In the genomic region with DNA sequence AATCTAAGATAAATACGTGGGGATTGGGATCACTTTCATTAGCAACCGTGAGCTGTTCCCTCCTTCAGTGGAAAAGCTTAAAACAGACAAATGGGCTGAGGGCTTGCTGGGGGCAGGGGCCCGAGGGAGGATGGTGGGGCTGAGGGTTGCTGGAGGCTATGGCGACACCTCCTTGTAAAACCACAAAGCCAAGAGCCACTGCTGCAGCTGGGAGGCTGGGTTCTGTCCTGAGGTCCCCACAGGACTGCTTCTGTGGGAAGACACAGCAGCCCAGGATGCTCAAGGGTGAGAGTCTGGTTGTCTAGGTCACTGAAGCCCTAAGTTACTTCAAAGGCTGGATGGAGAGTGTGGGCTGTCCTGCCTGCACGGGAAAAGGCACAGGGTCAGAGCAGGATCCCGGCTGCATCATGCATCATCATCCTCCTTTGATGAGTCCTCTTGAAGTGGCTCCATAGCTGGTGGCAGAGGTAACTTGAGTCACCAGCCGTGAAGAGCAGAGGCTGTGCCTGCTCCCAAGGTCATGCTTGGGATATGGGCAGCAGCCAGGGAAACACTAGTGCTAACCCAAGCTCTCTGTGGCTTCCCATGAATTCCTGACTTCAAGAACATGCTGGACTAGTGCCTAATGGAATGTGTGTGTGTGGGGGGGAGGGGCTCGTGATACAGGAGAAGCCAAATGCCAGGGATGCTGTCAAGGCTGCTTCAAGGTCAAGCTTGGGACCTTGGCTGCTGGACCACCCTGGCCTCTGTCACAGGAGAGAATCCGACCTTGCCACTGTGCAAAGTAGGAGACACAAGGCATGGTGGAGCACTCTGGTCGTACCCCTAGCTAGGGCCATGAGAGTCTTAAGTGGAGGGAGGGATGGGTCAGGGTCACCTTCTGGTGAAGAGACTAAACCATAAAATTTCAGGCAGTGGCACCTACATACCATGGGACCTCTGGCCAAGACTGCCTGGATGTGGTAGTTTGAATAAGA, we compare ENCODE assay signal across 8 mouse cellular contexts. TPM values are rescaled to one million over a fixed set of nuclear protein-coding genes. Genes with fewer than 3 reads are reported as not detected.
DNase-seq lines count a peak whose midpoint lies in the region; ATAC-seq lines count a peak whose summit lies in the region.
"Had no signal": no experiment of that assay in that cellular context is flagged by ENCODE, and none has a peak within 500 bp of the region (broad histone marks: within the 10 kb centered on the region; RNA-seq: fewer than 3 reads in every experiment).

No protein-coding gene starts in this region.

- peaks cover 25% of the 10 kb centered on the region for H3K4me1 ChIP-seq in embryonic facial prominence, embryonic 10.5 days
- peaks cover 12% of the 10 kb centered on the region; the same call in 1 of the 2 replicates for H3K4me1 ChIP-seq in hindbrain, embryonic 14.5 days (replicated peaks; ENCODE audit: control insufficient read depth, insufficient read depth, low read length)
- H3K4me1 ChIP-seq in midbrain, embryonic 13.5 days (replicated peaks) = peaks cover 23% of the 10 kb centered on the region

- H3K27me3 ChIP-seq in embryonic facial prominence, embryonic 10.5 days (replicated peaks; ENCODE audit: low read depth, poor library complexity, severe bottlenecking) = peaks cover 17% of the 10 kb centered on the region; the same call in 1 of the 2 replicates
- no peaks in the 10 kb centered on the region for H3K27me3 ChIP-seq in hindbrain, embryonic 14.5 days (ENCODE audit: control insufficient read depth, insufficient read depth, low read length)
- no peaks in the 10 kb centered on the region for H3K27me3 ChIP-seq in midbrain, embryonic 13.5 days

- peak overlapping the region; percentile 34 for H3K4me2 ChIP-seq in hindbrain, embryonic 14.5 days (replicated peaks)
- peak overlapping the region; percentile 28 for H3K4me2 ChIP-seq in midbrain, embryonic 13.5 days (replicated peaks)

- peak; percentile 40; the same call in 1 of the 2 replicates for ATAC-seq in hindbrain, embryonic 14.5 days (ENCODE audit: low FRiP score)
- ATAC-seq in midbrain, embryonic 13.5 days = peak; percentile 59

- H3K9ac ChIP-seq in hindbrain, embryonic 14.5 days = no peak overlapping the region
- no peak overlapping the region for H3K9ac ChIP-seq in midbrain, embryonic 13.5 days (replicated peaks)

- peak overlapping the region; percentile 55; the same call in 1 of the 2 replicates for H3K27ac ChIP-seq in embryonic facial prominence, embryonic 10.5 days (replicated peaks)
- no peak overlapping the region for H3K27ac ChIP-seq in hindbrain, embryonic 14.5 days
- 0 out of 2 replicates have a peak overlapping the region, but pooled peaks have one; percentile 35 for H3K27ac ChIP-seq in midbrain, embryonic 13.5 days

- no peaks in the 10 kb centered on the region for H3K36me3 ChIP-seq in embryonic facial prominence, embryonic 10.5 days (replicated peaks)
- H3K36me3 ChIP-seq in hindbrain, embryonic 14.5 days (replicated peaks; ENCODE audit: control insufficient read depth, insufficient read depth) = no peaks in the 10 kb centered on the region
- H3K36me3 ChIP-seq in midbrain, embryonic 13.5 days = no peaks in the 10 kb centered on the region

- no peaks in the 10 kb centered on the region for H3K9me3 ChIP-seq in embryonic facial prominence, embryonic 10.5 days
- no peaks in the 10 kb centered on the region for H3K9me3 ChIP-seq in hindbrain, embryonic 14.5 days (ENCODE audit: control insufficient read depth, low read length)
- no peaks in the 10 kb centered on the region for H3K9me3 ChIP-seq in midbrain, embryonic 13.5 days

- DNase-seq in adrenal gland, adult 8-10 months = peak; percentile 24
- DNase-seq in embryonic facial prominence, embryonic 10.5 days (ENCODE audit: low spot score) = peak; percentile 32
- no peak for DNase-seq in hindbrain, embryonic 14.5 days (ENCODE audit: low spot score)
- DNase-seq in right cerebral cortex, adult 2 months (ENCODE audit: low spot score in 2 of 2) = no peak
- no peak for DNase-seq in frontal cortex, postnatal 36 days (ENCODE audit: low spot score in 2 of 2)
- no peak for DNase-seq in spleen, adult 12 weeks (ENCODE audit: low spot score)

- WGBS in embryonic facial prominence, embryonic 10.5 days = 29% methylated on average over 10 of the region's 10 CpGs
- 41% methylated on average over 10 of the region's 10 CpGs for WGBS in hindbrain, embryonic 14.5 days
- WGBS in midbrain, embryonic 13.5 days = 29% methylated on average over 10 of the region's 10 CpGs

- 0 out of 2 replicates have a peak overlapping the region, but pooled peaks have one; percentile 41 for H3K4me3 ChIP-seq in embryonic facial prominence, embryonic 10.5 days
- no peak overlapping the region for H3K4me3 ChIP-seq in hindbrain, embryonic 14.5 days (replicated peaks; ENCODE audit: low read length)
- H3K4me3 ChIP-seq in midbrain, embryonic 13.5 days (replicated peaks) = no peak overlapping the region

RNA-seq across cellular contexts. Expression of gene Edar, which starts 22.7 kb away (rescaled TPM):
- 1 to 10 TPM in 2 of 4 experiments, under 1 TPM in 2; 0.15 to 2.5 (median 1.1) TPM for total RNA-seq in adrenal gland, adult 8-10 months (2022)
- polyA plus RNA-seq in embryonic facial prominence, embryonic 10.5 days (2016; fragmentation: Nextera tagmentation; extraction: Ambion mirVana) = 0.38 and 0.57 TPM in 2 replicates
- 0.24 and 0.25 TPM in 2 replicates for polyA plus RNA-seq in hindbrain, embryonic 14.5 days (2014; fragmentation: Nextera tagmentation; extraction: Ambion mirVana)
- 0.17 and 0.27 TPM in 2 replicates for polyA plus RNA-seq in midbrain, embryonic 13.5 days (2015; fragmentation: Nextera tagmentation; extraction: Ambion mirVana)
- total RNA-seq: neutrophil, adult 5-6 weeks had no signal

Comparison
In these comparisons a context has a peak if more than half of its experiments do, and no peak if none do; other contexts are left out.
1. DNase-seq: peak in adrenal gland, adult 8-10 months (single experiment) and embryonic facial prominence, embryonic 10.5 days (single experiment); none in hindbrain, embryonic 14.5 days (single experiment), right cerebral cortex, adult 2 months (0 of 2), frontal cortex, postnatal 36 days (0 of 2) and spleen, adult 12 weeks (single experiment).